Mouse (Mus musculus) mature B cell (primary cell): Measurements from ENCODE around the gene Tra2b.
"Not testable (repeated sequence)": the region's sequence is repeated elsewhere in the genome, so short reads cannot be mapped to it uniquely, and the experiment has no call there.

Experiments used
- in situ Hi-C: fragments of 300-500 bp; cut with MboI; formaldehyde crosslinking; loops from 2 replicates; pipeline ENCODE4 v1.14.3; 2019

The Tra2b gene

GRCm38 (mm10) chr16:22242239-22242866 lies 23.5 kb downstream of the Tra2b start:
- in situ Hi-C loops = no loop called here

- in situ Hi-C loops = no loop called here
These were observed 24.2 kb downstream of the Tra2b start for GRCm38 (mm10) chr16:22241376-22242238.

GRCm38 (mm10) chr16:22240856-22241255 lies 24.9 kb downstream of the Tra2b start:
- in situ Hi-C loops = no loop called here

- in situ Hi-C loops = no loop called here
These were observed 25.8 kb downstream of the Tra2b start for GRCm38 (mm10) chr16:22239978-22240377.

- in situ Hi-C loops = no loop called here
These were observed 26.7 kb downstream of the Tra2b start for GRCm38 (mm10) chr16:22238928-22239620.

- in situ Hi-C loops = not testable (repeated sequence)
These were observed 27.4 kb downstream of the Tra2b start for GRCm38 (mm10) chr16:22238402-22238801.

- in situ Hi-C loops = no loop called here
These were observed 29.0 kb downstream of the Tra2b start for GRCm38 (mm10) chr16:22236814-22237213.

GRCm38 (mm10) chr16:22234535-22234934 lies 31.3 kb downstream of the Tra2b start:
- in situ Hi-C loops = no loop called here

GRCm38 (mm10) chr16:22230276-22230675 lies 35.5 kb downstream of the Tra2b start:
- in situ Hi-C loops = not testable (repeated sequence)

GRCm38 (mm10) chr16:22203501-22203900 lies 62.3 kb downstream of the Tra2b start:
- in situ Hi-C loops = no loop called here

GRCm38 (mm10) chr16:22201858-22202257 lies 63.9 kb downstream of the Tra2b start:
- in situ Hi-C loops = no loop called here

GRCm38 (mm10) chr16:22200476-22200875 lies 65.3 kb downstream of the Tra2b start:
- in situ Hi-C loops = no loop called here
